Comparison of ENCODE assay signal across 21 mouse cellular contexts in the genomic region with DNA sequence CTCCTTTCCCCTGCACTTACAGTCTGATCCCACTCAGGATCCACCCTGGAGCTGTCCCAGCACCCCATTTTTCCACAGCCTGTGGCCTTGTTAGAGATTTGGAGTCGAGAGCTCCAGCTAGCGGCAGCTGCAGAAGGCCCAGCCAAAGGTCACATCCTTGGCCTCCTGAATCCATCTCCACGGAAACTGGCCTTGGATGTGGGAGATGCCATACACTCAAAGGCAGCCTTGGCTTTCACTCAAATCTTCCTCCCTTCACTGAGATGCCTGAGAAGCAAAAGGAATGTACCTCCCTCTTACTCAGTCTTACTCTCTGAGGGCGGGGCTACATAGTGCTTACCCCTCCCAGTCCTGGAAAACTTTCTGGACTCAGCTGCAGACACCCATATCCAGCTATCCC. TPM values are rescaled to one million over a fixed set of nuclear protein-coding genes. Genes with fewer than 3 reads are reported as not detected.
DNase-seq lines count a peak whose midpoint lies in the region; ATAC-seq and TF ChIP-seq lines count a peak whose summit lies in the region.
"Had no signal": no experiment of that assay in that cellular context is flagged by ENCODE, and none has a peak within 500 bp of the region (broad histone marks: within the 10 kb centered on the region; RNA-seq: fewer than 3 reads in every experiment).

No protein-coding gene starts in this region.

- no peak overlapping the region for H3K9ac ChIP-seq in heart, embryonic 11.5 days (ENCODE audit: low read depth, low read length)
- H3K9ac ChIP-seq: forebrain, embryonic 12.5 days; heart, embryonic 12.5 days; limb, embryonic 12.5 days; liver, embryonic 13.5 days had no signal

- no peak overlapping the region for H3K4me2 ChIP-seq in heart, embryonic 11.5 days
- H3K4me2 ChIP-seq: forebrain, embryonic 12.5 days; heart, embryonic 12.5 days; limb, embryonic 12.5 days; liver, embryonic 13.5 days had no signal

- 85% methylated on average over 4 of the region's 4 CpGs for WGBS in heart, embryonic 11.5 days (ENCODE audit: insufficient replicate concordance)
- WGBS in lung, adult 2 months: 63% methylated on average over 4 of the region's 4 CpGs

- TF ChIP-seq POLR2A in lung, adult 2 months (IDR thresholded peaks at IDR 0.05; ENCODE audit: borderline replicate concordance, extremely low read depth, low read depth, low read length): no peak

- peaks cover 5% of the 10 kb centered on the region for H3K27me3 ChIP-seq in heart, embryonic 11.5 days (ENCODE audit: control insufficient read depth, insufficient read depth, low read length)
- H3K27me3 ChIP-seq: forebrain, embryonic 12.5 days; limb, embryonic 12.5 days; liver, embryonic 13.5 days had no signal

- H3K36me3 ChIP-seq in heart, embryonic 11.5 days (ENCODE audit: control insufficient read depth, insufficient read depth, low read length): no peaks in the 10 kb centered on the region
- H3K36me3 ChIP-seq: forebrain, embryonic 12.5 days; heart, embryonic 12.5 days; limb, embryonic 12.5 days; liver, embryonic 13.5 days had no signal

- no peak overlapping the region for H3K4me3 ChIP-seq in heart, embryonic 11.5 days (ENCODE audit: low read depth, low read length)
- H3K4me3 ChIP-seq in lung, adult 2 months (replicated peaks; ENCODE audit: extremely low read depth, low read depth, low read length): no peak overlapping the region
- H3K4me3 ChIP-seq: forebrain, embryonic 12.5 days; heart, embryonic 12.5 days; left cerebral cortex, adult 2 months; limb, embryonic 12.5 days; liver, embryonic 13.5 days had no signal

- H3K9me3 ChIP-seq in heart, embryonic 11.5 days (replicated peaks; ENCODE audit: control insufficient read depth, low read length): no peaks in the 10 kb centered on the region
- H3K9me3 ChIP-seq: forebrain, embryonic 12.5 days; heart, embryonic 12.5 days; liver, embryonic 13.5 days had no signal

- no peaks in the 10 kb centered on the region for H3K4me1 ChIP-seq in heart, embryonic 11.5 days (ENCODE audit: control insufficient read depth, insufficient read depth, low read length)
- H3K4me1 ChIP-seq in lung, adult 2 months (ENCODE audit: control insufficient read depth, insufficient read depth, low read length): no peaks in the 10 kb centered on the region; the same call in 1 of the 2 replicates
- H3K4me1 ChIP-seq: forebrain, embryonic 12.5 days; heart, embryonic 12.5 days; limb, embryonic 12.5 days; liver, embryonic 13.5 days had no signal

- ATAC-seq in heart, embryonic 11.5 days (replicated peaks; ENCODE audit: insufficient number of reproducible peaks, low FRiP score, low TSS enrichment): 0 out of 2 replicates have a peak, but pooled peaks have one; percentile 46
- ATAC-seq in monocyte, adult 5-6 weeks (replicated peaks; ENCODE audit: insufficient number of reproducible peaks, low FRiP score, low TSS enrichment, poor library complexity, severe bottlenecking): no peak
- ATAC-seq: lung, postnatal 0 days had no signal

- no peak for DNase-seq in heart, postnatal 25 days (ENCODE audit: low spot score)
- DNase-seq in lung, adult 18-20 months: peak; percentile 12 to 19
- no peak for DNase-seq in lung, adult 2 months
- DNase-seq in testis, postnatal 14 days (ENCODE audit: low spot score): peak; percentile 18
- no peak for DNase-seq in testis, postnatal 10 days (ENCODE audit: low spot score)
- peak; percentile 6 for DNase-seq in mesoderm, embryonic 11.5 days (ENCODE audit: low read depth, low spot score)
- DNase-seq: cerebellum, adult 9-10 months; gastrocnemius, postnatal 36 days; heart, postnatal 36 days; kidney, postnatal 4 days; liver, embryonic 13.5 days; midbrain, embryonic 14.5 days; thymus, postnatal 4 days had no signal

- no peak for TF ChIP-seq CTCF in lung, adult 2 months (IDR thresholded peaks at IDR 0.05; ENCODE audit: insufficient read depth, low read length)

- H3K27ac ChIP-seq in heart, embryonic 11.5 days (ENCODE audit: low read depth, low read length): no peak overlapping the region
- H3K27ac ChIP-seq: forebrain, embryonic 12.5 days; left cerebral cortex, adult 2 months; limb, embryonic 12.5 days; liver, embryonic 13.5 days had no signal

- intact Hi-C loops in heart, postnatal 25 days (cut with DNase I): no loop called here

RNA-seq across cellular contexts. Expression of a gene that starts 56.2 kb away (rescaled TPM):
- polyA plus RNA-seq in heart, embryonic 11.5 days (2014; fragmentation: Nextera tagmentation; extraction: Ambion mirVana): 0.27 and 2.3 TPM in 2 replicates
- total RNA-seq in heart, postnatal 25 days (2021): 10 to 100 TPM; 13.2 to 26.4 TPM
- 1.9 and 2.9 TPM in 2 replicates for polyA plus RNA-seq in lung, adult 2 months (2012; rRNA removed)
- total RNA-seq in monocyte, adult 5-6 weeks (2017): not detected in 3 replicates
- polyA plus RNA-seq: kidney, embryonic 14.5 days had no signal

Comparison
In these comparisons a context has a peak if more than half of its experiments do, and no peak if none do; other contexts are left out.
1. DNase-seq: peak in lung, adult 18-20 months (2 of 2), testis, postnatal 14 days (single experiment) and mesoderm, embryonic 11.5 days (single experiment); none in heart, postnatal 25 days (single experiment), lung, adult 2 months (single experiment) and testis, postnatal 10 days (single experiment).
2. RNA of a gene that starts 56.2 kb away (total RNA-seq): 13.2 to 26.4 TPM in heart, postnatal 25 days; not detected in monocyte, adult 5-6 weeks; every median in the first group is over 10 times any median in the second.